Mouse (Mus musculus) heart, adult 2 months (tissue): ENCODE measurements around the gene Car5b. TPM values are rescaled to one million over a fixed set of nuclear protein-coding genes. Genes with fewer than 3 reads are reported as not detected.

Experiments used
- DNase-seq, 2 experiments: peaks; one replicate each; pipeline ENCODE4 v3.0.0; 2021
- H3K27ac ChIP-seq: fragments of 200-600 bp; 2 replicates; pipeline ENCODE4 v1.8.1; 2022
- H3K27me3 ChIP-seq: fragments of 200-500 bp; 2 replicates; pipeline ENCODE4 v1.6.1; 2012; ENCODE audit warnings: mild to moderate bottlenecking, low read length, inconsistent platforms, mixed read lengths; ENCODE audit not compliant: control insufficient read depth, insufficient read depth
- H3K36me3 ChIP-seq: fragments of 200-500 bp; 2 replicates; pipeline ENCODE4 v1.6.1; 2012; ENCODE audit warnings: low read length, inconsistent platforms; ENCODE audit not compliant: control insufficient read depth, insufficient read depth
- H3K4me1 ChIP-seq: fragments of 200-500 bp; 2 replicates; pipeline ENCODE4 v1.6.1; 2011; ENCODE audit warnings: low read length; ENCODE audit not compliant: control insufficient read depth, insufficient read depth
- H3K4me3 ChIP-seq: fragments of 200-600 bp; 2 replicates; pipeline ENCODE4 v1.8.1; 2022
- H3K79me2 ChIP-seq: fragments of 200-500 bp; replicated peaks from 2 replicates; pipeline ENCODE4 v1.6.1; 2012; ENCODE audit warnings: mild to moderate bottlenecking, inconsistent platforms, low read length, moderate library complexity, mixed read lengths; ENCODE audit not compliant: control insufficient read depth, insufficient read depth
- H3K9ac ChIP-seq: fragments of 200-500 bp; 2 replicates; pipeline ENCODE4 v1.6.1; 2012; ENCODE audit warnings: low read depth, mild to moderate bottlenecking, control low read depth, inconsistent platforms, low read length, mixed read lengths
- CTCF ChIP-seq: fragments of 200-600 bp; IDR thresholded peaks from 2 replicates; pipeline ENCODE4 v1.8.1; 2022; ENCODE audit warnings: antibody characterized with exemption, mild to moderate bottlenecking, moderate library complexity
- EP300 ChIP-seq: fragments of 200-500 bp; IDR thresholded peaks from 2 replicates; pipeline ENCODE4 v1.6.1; 2011; ENCODE audit warnings: low read depth, low read length, control low read depth; ENCODE audit not compliant: insufficient read depth
- POLR2A ChIP-seq: fragments of 200-500 bp; IDR thresholded peaks from 2 replicates; pipeline ENCODE4 v1.6.1; 2011; ENCODE audit warnings: mild to moderate bottlenecking, low read depth, low read length, control low read depth; ENCODE audit not compliant: insufficient read depth
- WGBS: fragments of 180-500 bp; shearing (Covaris S2); methylation state at CpG from one replicate; pipeline ENCODE4 v1.1.7; 2018; 5-methylcytosine and 5-hydroxymethylcytosine counted together
- intact Hi-C: fragments of 180-260 bp; cut with DNase I; formaldehyde crosslinking; loops from one replicate; pipeline ENCODE4 v1.15.1; 2025
- long read RNA-seq: library from polyadenylated mRNA; stranded (forward); transcript quantifications from one replicate; pipeline ENCODE4 v2.0.0, GENCODE M21; 2021
- polyA plus RNA-seq: library from polyadenylated mRNA; depleted of rRNA; stranded (reverse); fragments of >200 nt; gene quantifications from 2 replicates; pipeline ENCODE4 v1.2.3, GENCODE M21; 2012; rRNA removed
- total RNA-seq, 2 experiments: library from RNA; stranded (reverse); gene quantifications; 2 replicates each; pipeline ENCODE4 v1.2.3; 2021

The Car5b gene
- total RNA-seq (1 to 10 TPM in 1 of 2 experiments, under 1 TPM in 1; 0.55 to 1.2 TPM), polyA plus RNA-seq (2.0 and 3.1 TPM in 2 replicates)
- long read RNA-seq: 0 reads

GRCm38 (mm10) chrX:164027607-164028289, at the start of gene Car5b:
Gene Car5b (minus strand): TSS chrX:164027997.
- TF ChIP-seq EP300 (no peak), POLR2A (no peak), CTCF (no peak)
- Histone ChIP-seq H3K4me1 (no peaks in the 10 kb centered on the region), H3K79me2 (no peaks in the 10 kb centered on the region), H3K36me3 (no peaks in the 10 kb centered on the region), H3K4me3 (peak within 1 kb of the TSS; percentile 37), H3K27ac (no peak within 1 kb of the TSS), H3K27me3 (no peaks in the 10 kb centered on the region), H3K9ac (peak within 1 kb of the TSS; percentile 35; the same call in 1 of the 2 replicates)
- 13% methylated on average over 22 of the region's 22 CpGs for WGBS
- peak; percentile 87 to 89 for DNase-seq
- intact Hi-C loops: no loop called here

GRCm38 (mm10) chrX:164076040-164076775, 48.4 kb upstream of the Car5b start, which contains the start of gene Siah1b:
Gene Siah1b (minus strand): TSS chrX:164076493.
- H3K27ac ChIP-seq: peak within 1 kb of the TSS; percentile 99
- TF ChIP-seq CTCF (no peak), POLR2A (peak; percentile 33; the same call in 1 of the 2 replicates), EP300 (peak; percentile 43; the same call in 1 of the 2 replicates)
- no peaks in the 10 kb centered on the region for H3K79me2 ChIP-seq
- H3K9ac ChIP-seq: peak within 1 kb of the TSS; percentile 94
- peak within 1 kb of the TSS; percentile 45 for H3K4me3 ChIP-seq
- WGBS: 22% methylated on average over 54 of the region's 54 CpGs
- DNase-seq: peak; percentile 92 to 93
- no peaks in the 10 kb centered on the region for H3K4me1 ChIP-seq
- intact Hi-C loops: loop anchor here (1.0 to 5.0 kb wide), 5 partner anchors 10 to 341 kb away; partner anchors contain the start of genes Ap1s2, Piga and Zrsr2
- H3K36me3 ChIP-seq: no peaks in the 10 kb centered on the region
- H3K27me3 ChIP-seq: no peaks in the 10 kb centered on the region

GRCm38 (mm10) chrX:164068968-164069367, 41.2 kb upstream of the Car5b start:
- WGBS: 70% methylated on average over 4 of the region's 4 CpGs

GRCm38 (mm10) chrX:164066185-164066584, 38.4 kb upstream of the Car5b start:
- intact Hi-C loops: loop anchor here (1.0 to 2.0 kb wide), 2 partner anchors 10 to 1151 kb away; partner anchors contain the start of gene Siah1b

More at GRCm38 (mm10) chrX:164068968-164069367, 41.2 kb upstream of the Car5b start:
- no peaks in the 10 kb centered on the region for H3K4me1 ChIP-seq
- no peaks in the 10 kb centered on the region for H3K36me3 ChIP-seq
- intact Hi-C loops: no loop called here
- H3K4me3 ChIP-seq: no peak overlapping the region
- H3K27me3 ChIP-seq: no peaks in the 10 kb centered on the region
- H3K79me2 ChIP-seq: no peaks in the 10 kb centered on the region
- TF ChIP-seq CTCF: no peak
- TF ChIP-seq EP300: no peak
- no peak for TF ChIP-seq POLR2A
- no peak overlapping the region for H3K27ac ChIP-seq
- no peak for DNase-seq
- H3K9ac ChIP-seq: no peak overlapping the region

DNA sequence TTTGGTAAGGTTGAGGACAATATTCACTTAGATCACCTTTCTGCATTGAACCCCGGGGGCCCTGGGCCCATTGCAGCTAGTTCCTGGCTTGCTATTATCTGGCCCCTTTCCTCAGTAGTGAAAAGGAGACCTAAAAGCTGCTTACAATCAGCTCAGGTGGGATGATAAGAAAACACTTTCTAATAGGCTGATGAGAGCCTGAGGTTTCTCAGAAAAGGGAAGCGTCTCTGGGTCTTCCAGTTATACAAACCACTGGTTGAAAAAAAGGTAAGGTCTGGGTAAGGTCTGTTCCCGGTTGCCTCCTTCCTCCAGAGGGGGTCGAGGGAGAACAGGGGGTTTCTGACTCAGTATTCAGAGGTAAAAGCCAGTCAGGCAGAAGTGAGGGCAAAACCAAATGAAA, 31.3 kb upstream of the Car5b start:
- intact Hi-C loops: no loop called here
- Histone ChIP-seq H3K79me2 (no peaks in the 10 kb centered on the region), H3K9ac (no peak overlapping the region), H3K4me1 (no peaks in the 10 kb centered on the region), H3K27ac (no peak overlapping the region), H3K4me3 (no peak overlapping the region), H3K36me3 (no peaks in the 10 kb centered on the region), H3K27me3 (no peaks in the 10 kb centered on the region)
- DNase-seq: no peak
- 71% methylated on average over 4 of the region's 4 CpGs for WGBS
- no peak for TF ChIP-seq CTCF
- no peak for TF ChIP-seq EP300
- TF ChIP-seq POLR2A: no peak

More at GRCm38 (mm10) chrX:164066185-164066584, 38.4 kb upstream of the Car5b start:
- DNase-seq: peak; percentile 51 to 56
- H3K36me3 ChIP-seq: no peaks in the 10 kb centered on the region
- TF ChIP-seq POLR2A (no peak), CTCF (peak; percentile 89), EP300 (0 out of 2 replicates have a peak, but pooled peaks have one; percentile 39)
- H3K9ac ChIP-seq: no peak overlapping the region
- H3K4me1 ChIP-seq: no peaks in the 10 kb centered on the region
- no peak overlapping the region for H3K27ac ChIP-seq
- 14% methylated on average over 2 of the region's 2 CpGs for WGBS
- H3K4me3 ChIP-seq: no peak overlapping the region
- H3K79me2 ChIP-seq: no peaks in the 10 kb centered on the region
- H3K27me3 ChIP-seq: no peaks in the 10 kb centered on the region
